Mouse (Mus musculus): Measurements from ENCODE around the gene Gm20388.

Gene Gm20388

GRCm38 (mm10) chr8:120309326-120309725 is 398.7 kb downstream of the Gm20388 start:
- DNase-seq (ENCODE audit: low spot score in 2 of 2) = peak in 1 of 2 experiments; percentile 50

GRCm38 (mm10) chr8:120310063-120310462 is 399.4 kb downstream of the Gm20388 start:
- DNase-seq (ENCODE audit: low spot score in 2 of 2) = no peak

- no peak for DNase-seq (ENCODE audit: low spot score in 2 of 2)
Measured at GRCm38 (mm10) chr8:120312452-120312851, 401.8 kb downstream of the Gm20388 start.

DNA sequence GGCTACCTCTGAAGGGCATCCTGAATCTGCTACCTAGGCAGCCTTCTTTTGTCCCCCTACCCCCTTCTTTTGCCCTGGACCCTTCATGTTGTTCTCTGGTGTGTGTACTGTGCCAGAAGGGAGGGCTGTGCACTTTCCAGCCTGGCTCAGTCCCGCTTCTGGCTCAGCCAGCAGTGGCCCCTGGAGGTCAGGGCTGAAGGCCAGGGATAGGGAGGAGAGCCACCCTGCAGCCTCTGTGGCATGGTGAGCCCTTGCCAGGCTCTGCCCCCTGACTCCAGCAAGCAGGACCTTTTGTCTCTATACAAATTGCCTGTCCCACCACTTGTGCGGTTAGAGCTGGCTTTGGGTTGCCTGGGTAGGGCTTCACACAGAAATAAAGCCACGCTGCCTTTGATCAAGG is 403.0 kb downstream of the Gm20388 start:
- no peak for DNase-seq (ENCODE audit: low spot score in 2 of 2)

GRCm38 (mm10) chr8:120314932-120315331 is 404.3 kb downstream of the Gm20388 start:
- DNase-seq (ENCODE audit: low spot score in 2 of 2) = no peak

DNA sequence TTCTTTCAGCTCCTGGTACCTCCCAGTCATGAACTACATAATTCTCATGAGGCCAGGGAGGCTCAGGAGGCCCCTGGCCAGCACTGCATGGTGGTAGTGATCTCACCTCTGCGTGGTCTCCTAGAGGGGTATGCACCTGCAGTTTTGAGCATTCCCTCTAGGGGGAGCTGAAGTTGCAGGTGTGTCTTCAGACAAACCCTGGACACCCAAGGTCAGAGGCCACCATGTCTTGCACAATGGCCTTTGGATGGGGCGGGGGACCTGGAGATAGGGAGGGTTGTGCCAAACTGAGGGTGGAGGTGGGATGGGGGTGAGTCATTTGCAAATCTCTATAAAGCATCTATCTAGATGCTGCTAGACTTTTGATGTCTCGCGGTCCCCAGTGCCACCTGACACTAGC is 405.0 kb downstream of the Gm20388 start:
- DNase-seq (ENCODE audit: low spot score in 2 of 2) = no peak

DNA sequence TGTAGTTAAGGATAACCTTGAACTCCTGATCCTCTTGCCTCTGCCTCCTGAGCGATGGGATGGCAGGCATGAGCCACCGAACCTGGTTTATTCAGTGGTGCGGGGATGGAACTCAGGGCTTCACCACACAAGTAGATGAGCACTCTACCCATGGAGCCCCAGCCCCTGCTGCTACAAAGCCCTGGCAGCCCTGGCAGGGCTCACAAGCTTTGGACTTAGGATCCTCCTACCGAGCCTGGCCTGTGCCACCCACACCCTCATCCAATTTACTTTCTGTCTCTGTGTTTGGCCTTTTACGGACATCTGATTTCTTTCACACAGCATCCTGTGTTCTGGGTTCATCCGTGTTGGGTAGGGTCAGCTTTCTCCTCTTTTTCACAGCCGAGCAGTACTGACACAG is 406.1 kb downstream of the Gm20388 start:
- DNase-seq (ENCODE audit: low spot score in 2 of 2) = no peak

DNA sequence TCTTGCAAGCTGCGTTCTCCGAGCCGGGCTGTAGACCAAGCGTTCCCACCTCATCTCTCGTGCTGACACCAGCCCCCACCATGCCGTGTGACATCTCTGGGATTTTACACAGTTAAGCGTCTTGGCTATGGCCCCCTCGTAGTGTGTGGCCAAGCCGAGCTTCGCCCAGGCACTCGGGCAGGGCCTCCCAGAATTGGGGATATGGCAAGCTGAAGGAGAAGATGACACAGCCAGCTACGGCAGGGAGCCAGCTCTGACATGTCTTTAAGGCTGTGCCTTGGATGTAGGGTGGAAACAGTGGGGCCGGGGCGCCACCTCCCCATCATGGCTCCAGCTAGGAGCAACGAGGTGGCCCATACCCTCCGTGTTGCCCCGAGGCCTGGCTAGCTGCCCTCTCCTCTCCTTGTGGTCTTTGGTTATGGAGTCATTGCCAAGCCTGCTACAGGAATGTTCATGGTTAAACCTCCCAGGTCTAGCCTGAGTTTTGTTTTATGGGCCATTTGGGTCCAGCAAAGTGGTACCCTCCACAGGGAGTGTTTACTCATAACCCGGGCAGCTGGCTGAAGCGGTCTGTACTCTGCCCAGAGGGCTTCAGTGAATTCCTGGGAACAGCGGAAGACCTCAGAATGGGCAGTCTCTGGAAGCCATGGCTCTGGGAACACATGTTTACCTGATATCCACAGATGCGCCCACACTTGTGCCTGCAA is 406.6 kb downstream of the Gm20388 start:
- DNase-seq (ENCODE audit: low spot score in 2 of 2) = no peak

DNA sequence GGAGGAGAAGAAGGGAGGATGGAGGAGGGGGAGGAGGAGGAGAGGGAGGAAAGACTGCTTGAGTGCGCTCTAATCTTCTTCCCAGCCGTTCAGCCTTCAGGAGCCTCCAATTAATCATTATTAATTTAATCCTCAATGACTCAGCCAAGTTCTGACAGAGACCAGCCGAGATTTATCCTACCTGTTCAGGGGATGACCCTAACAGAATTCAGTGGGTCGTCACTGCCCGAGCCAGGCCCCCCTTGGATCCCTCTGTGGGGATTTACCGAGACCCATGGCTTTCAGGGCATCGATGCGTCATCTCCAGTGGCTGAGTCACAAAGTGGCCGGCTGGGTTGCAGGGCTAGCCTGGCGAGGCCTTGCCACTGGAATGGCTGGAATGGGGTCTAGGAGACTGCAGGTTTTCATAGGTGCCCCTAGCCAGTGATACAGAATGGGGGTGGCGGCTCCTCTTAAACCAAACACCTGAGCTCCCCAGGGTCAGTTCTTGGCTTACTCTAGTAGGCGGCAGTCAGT is 407.9 kb downstream of the Gm20388 start:
- no peak for DNase-seq (ENCODE audit: low spot score in 2 of 2)

DNA sequence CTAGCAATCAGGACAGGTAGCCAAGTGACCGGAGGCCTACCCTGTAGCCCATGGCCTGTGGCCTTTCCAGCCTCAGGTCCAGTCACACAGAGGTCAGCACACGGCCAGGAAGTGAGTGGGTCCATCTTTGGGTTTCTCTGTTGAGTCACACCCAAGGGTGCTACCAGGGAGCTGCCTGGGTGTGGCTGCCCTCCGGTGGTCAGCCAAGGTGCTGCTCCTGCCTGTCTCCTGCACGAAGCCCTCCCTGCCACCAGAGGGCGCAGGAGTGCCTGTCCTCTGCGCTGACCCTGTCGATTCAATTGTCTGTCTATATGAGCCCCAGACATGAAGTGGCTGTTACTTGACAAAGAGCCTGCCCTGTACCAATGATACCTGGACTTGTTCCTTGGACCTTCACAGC is 408.8 kb downstream of the Gm20388 start:
- peak in 1 of 2 experiments; percentile 79 for DNase-seq (ENCODE audit: low spot score in 2 of 2)

GRCm38 (mm10) chr8:120320146-120320545 is 409.5 kb downstream of the Gm20388 start:
- no peak for DNase-seq (ENCODE audit: low spot score in 2 of 2)

DNA sequence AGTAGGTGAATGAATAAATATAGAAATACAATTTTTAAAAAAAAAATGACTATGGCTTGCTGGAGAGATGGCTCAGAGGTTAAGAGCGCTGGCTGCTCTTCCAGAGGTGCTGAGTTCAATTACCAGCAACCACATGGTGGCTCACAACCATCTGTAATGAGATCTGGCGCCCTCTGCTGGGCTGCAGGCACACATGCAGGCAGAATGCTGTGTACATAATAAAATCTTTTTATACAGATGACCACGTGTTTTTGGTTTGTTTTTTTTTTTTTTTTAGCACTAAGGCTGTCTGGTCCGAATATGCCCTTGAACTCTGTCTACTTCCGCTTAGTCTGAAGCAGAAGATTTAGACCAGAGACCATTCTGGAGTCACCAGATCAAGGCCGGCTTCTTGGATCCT is 411.1 kb downstream of the Gm20388 start:
- DNase-seq (ENCODE audit: low spot score in 2 of 2) = no peak

- peak; percentile 66 to 75 for DNase-seq (ENCODE audit: low spot score in 2 of 2)
Measured at GRCm38 (mm10) chr8:120322956-120323448, 412.4 kb downstream of the Gm20388 start.

- no peak for DNase-seq (ENCODE audit: low spot score in 2 of 2)
Measured at GRCm38 (mm10) chr8:120324555-120324954, 413.9 kb downstream of the Gm20388 start.

DNA sequence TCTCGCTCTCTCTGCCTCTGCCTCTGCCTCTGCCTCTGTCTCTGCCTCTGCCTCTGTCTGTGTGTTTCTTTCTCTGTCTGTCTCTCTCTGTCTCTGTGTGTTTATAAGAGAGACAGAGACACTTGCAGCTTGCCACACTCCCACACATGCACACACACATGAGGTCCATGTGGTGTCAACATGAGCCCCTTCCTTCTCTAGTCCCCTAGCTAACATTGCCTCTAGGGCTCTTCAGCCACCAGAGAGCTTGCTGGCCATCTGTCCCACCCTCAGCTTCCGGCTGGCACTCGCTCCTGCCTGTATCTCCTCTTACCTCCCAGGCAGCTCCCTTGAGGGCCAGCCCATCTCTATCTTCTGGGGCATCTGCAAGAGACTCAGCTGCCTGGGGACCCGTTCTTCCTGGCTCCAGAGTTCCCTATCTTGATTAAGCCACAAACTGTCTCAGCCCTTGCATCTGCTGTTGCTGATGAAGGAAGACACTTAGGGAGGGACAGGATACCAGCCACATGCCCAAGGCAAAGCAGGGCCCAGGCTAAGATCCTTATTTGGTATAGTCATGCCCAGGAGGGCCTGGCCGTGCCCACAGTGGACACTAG is 414.6 kb downstream of the Gm20388 start:
- DNase-seq (ENCODE audit: low spot score in 2 of 2) = no peak

- no peak for DNase-seq (ENCODE audit: low spot score in 2 of 2)
Measured at GRCm38 (mm10) chr8:120327131-120327554, 416.5 kb downstream of the Gm20388 start.

- DNase-seq (ENCODE audit: low spot score in 2 of 2) = no peak
Measured at GRCm38 (mm10) chr8:120328361-120329022, 417.9 kb downstream of the Gm20388 start.

DNA sequence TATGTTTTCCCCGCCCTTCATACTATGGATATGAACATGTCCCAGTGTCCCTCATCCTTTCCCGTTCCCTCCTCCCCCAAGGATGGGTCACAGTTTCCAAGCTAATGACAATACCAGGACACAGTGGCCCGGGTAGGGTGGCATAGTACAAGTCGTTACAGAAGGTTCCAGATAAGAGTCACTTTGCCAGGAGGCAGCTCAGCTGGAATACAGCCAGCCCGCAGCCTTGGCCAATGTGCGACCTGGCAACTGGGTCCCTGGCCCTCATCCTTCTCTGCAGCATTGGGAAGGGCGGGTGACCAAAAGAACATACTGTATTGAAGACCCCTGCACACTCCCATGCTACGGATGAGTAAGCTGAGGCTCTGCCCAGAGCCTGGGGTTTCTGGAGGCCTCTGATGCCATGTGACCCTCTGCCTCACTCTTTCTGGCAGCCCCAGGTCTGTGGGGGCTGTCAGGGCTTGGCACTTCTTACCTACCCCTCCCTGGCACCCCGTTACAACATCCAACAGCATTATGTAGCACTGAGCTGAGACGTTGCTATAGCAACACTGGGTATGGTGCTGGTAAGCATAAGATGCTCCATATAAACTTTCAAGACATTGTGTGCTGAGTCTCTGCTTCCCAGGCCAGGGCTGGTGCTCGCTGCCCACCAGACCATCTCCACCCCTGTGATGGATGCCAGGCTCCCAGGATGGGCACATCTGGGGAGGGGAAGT is 418.5 kb downstream of the Gm20388 start:
- peak in 1 of 2 experiments; percentile 50 for DNase-seq (ENCODE audit: low spot score in 2 of 2)

DNA sequence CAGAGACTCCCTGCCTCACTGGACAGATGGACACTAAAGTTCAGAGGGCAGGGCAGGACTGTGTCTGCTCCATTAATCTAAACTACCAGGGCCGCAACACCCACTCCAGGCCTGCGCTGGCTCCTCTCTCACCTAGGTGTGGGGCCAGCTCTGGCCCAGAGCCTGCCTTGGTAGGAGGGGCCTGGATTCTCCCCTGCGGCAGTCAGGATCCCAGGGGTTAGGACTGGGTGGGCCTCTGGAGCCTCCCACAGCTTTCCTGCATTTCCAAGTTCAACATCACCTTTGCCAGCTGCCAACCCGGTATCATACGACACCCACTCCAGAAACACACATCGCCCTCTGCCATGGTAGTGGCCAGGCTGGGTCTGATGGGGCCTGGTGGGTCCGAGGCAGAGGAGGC is 420.4 kb downstream of the Gm20388 start:
- DNase-seq (ENCODE audit: low spot score in 2 of 2) = no peak

DNA sequence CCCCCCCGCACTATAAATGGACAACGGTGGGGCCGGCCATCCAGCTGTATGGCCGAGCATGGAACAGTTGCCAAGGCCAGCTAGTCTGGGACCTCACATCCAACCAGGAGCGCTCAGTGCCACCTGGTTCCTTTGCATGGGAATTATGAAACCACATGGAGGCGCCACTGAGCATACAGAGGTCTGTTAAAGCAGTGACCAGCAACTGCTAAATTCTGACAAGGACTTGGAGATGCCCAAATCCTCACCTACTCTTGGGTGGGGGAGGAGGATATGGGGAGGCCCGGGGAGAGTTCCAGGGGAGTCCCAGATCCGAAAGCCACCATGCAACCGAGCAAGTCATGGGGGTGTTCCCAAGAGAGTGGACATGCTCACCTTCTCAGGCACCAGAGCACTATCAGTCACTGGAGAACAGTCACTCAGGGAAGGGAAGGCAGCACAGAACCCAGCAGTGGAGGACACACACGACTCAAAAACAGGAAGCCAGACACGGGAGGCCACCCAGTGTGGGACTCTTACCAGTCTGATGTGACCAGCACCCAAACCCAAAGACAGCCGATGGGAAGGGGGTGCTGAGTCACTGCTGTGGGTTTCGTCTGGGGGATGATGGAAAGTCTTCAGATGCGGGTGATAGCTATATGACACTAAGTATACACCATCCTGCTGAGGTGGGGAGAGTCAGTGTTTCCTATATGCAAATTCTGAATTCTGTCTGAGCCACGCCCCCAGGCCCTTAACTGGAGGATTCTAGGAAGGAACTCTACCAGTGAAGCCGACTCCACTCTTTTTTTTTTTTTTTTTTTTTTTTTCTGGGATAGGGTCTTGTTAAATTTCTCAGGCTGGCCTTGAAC is 422.0 kb downstream of the Gm20388 start:
- DNase-seq (ENCODE audit: low spot score in 2 of 2) = no peak

- DNase-seq (ENCODE audit: low spot score in 2 of 2) = no peak
Measured at GRCm38 (mm10) chr8:120333681-120334080, 423.0 kb downstream of the Gm20388 start.

All from left cerebral cortex, adult 9 months (tissue).